Mouse (Mus musculus): Measurements from ENCODE around the gene Plbd2. TPM values are rescaled to one million over a fixed set of nuclear protein-coding genes. Genes with fewer than 3 reads are reported as not detected.

The Plbd2 gene
- polyA plus RNA-seq, 1 experiment from 2014 or later, result 22.1 TPM

DNA sequence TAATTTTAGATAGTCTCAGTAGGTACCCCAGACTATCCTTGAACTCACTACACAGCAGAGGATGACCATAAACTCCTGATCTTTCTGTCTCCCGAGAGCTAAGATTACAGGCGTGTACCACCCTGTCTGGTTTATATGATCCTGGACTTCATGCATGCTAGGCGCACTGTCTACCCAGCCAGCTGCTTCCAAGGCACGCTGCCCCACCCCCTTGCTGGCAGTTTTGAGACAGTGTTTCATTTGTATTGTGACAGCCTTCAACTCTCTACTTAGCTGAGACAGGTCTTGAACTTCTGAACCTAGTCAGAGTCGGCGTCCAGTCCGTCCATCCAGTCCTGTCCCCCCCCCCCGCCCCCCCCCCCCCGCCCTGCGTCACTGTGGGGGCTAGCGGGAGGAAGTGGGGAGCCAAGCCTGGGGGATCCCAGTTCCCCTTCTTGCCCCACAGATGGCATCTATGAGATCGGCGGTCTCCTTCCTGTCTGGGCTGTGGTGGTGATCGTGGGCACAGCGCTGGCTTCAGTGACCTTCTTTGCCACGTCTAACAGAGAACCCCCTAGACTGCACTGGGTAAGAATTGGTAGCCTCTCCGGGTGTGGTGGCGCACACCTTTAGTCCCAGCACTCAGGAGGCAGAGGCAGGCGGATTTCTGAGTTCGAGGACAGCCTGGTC is 24.0 kb upstream of the Plbd2 start:
- no peaks in the 10 kb centered on the region for H3K9me3 ChIP-seq (ENCODE audit: control insufficient read depth, low read length)
- WGBS, result 93% methylated on average over 13 of the region's 20 CpGs
- no peaks in the 10 kb centered on the region for H3K4me1 ChIP-seq (replicated peaks; ENCODE audit: control insufficient read depth, insufficient read depth, low read length)
- no peaks in the 10 kb centered on the region for H3K27me3 ChIP-seq (ENCODE audit: control insufficient read depth, insufficient read depth, low read length)
- no peaks in the 10 kb centered on the region for H3K36me3 ChIP-seq (ENCODE audit: control insufficient read depth, insufficient read depth, low read length)
- H3K9ac ChIP-seq (ENCODE audit: low read depth, low read length), result no peak overlapping the region
- DNase-seq (ENCODE audit: low spot score), result no peak
- ATAC-seq (ENCODE audit: low FRiP score), result no peak
- no peak overlapping the region for H3K27ac ChIP-seq (ENCODE audit: low read depth, low read length)
- no peak overlapping the region for H3K4me3 ChIP-seq (ENCODE audit: low read depth, low read length)
- no peak overlapping the region for H3K4me2 ChIP-seq (replicated peaks; ENCODE audit: low read depth, low read length)

DNA sequence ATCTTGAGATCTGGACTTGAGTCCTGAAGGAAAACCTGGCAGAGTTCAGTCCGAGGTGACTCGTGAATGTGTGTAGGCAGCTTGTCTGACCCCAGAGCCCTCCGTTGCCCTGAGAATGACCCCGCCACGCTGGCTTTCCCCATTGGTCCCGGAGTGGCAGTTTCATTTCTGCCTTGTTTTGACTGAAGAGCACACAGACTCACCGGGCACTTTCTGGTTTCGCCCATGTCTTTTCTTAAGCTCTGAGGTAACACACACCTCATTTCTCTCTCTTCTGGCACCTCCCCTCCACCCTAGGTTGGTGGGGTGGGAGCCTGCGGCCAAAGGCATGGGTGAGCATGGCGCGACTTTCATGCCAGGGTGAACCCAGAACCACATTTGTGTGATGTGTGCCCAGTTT is 22.9 kb upstream of the Plbd2 start:
- Histone ChIP-seq H3K27me3 (ENCODE audit: control insufficient read depth, insufficient read depth, low read length) (no peaks in the 10 kb centered on the region), H3K27ac (ENCODE audit: low read depth, low read length) (no peak overlapping the region), H3K9me3 (ENCODE audit: control insufficient read depth, low read length) (no peaks in the 10 kb centered on the region), H3K4me2 (replicated peaks; ENCODE audit: low read depth, low read length) (no peak overlapping the region), H3K4me3 (ENCODE audit: low read depth, low read length) (no peak overlapping the region), H3K4me1 (replicated peaks; ENCODE audit: control insufficient read depth, insufficient read depth, low read length) (no peaks in the 10 kb centered on the region), H3K36me3 (ENCODE audit: control insufficient read depth, insufficient read depth, low read length) (no peaks in the 10 kb centered on the region), H3K9ac (ENCODE audit: low read depth, low read length) (no peak overlapping the region)
- 69% methylated on average over 11 of the region's 11 CpGs for WGBS
- DNase-seq (ENCODE audit: low spot score) (no peak), ATAC-seq (ENCODE audit: low FRiP score) (no peak)

DNA sequence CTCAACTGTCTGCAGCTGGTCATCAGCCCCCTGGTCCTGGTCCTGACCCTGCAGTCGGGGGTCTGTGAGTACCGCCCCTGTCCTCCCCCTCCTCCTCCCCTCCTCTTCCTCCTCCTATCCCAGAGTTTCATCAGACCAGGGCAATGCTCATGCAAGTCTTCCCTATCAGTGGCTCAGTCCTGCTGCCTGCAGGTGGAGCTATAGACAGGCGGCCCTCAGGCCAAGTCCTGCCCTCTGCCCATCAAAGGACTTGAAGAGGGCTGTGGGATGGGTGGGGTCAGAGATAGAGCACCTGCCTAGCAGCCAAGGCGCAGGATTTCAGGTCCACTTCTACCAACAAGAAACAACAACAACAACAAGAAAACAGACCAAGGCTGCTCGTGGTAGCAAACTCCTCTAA is 22.3 kb upstream of the Plbd2 start:
- H3K4me1 ChIP-seq (replicated peaks; ENCODE audit: control insufficient read depth, insufficient read depth, low read length), result no peaks in the 10 kb centered on the region
- H3K4me3 ChIP-seq (ENCODE audit: low read depth, low read length), result no peak overlapping the region
- WGBS, result 33% methylated on average over 5 of the region's 5 CpGs
- no peak overlapping the region for H3K27ac ChIP-seq (ENCODE audit: low read depth, low read length)
- no peaks in the 10 kb centered on the region for H3K9me3 ChIP-seq (ENCODE audit: control insufficient read depth, low read length)
- DNase-seq (ENCODE audit: low spot score), result no peak
- H3K27me3 ChIP-seq (ENCODE audit: control insufficient read depth, insufficient read depth, low read length), result no peaks in the 10 kb centered on the region
- no peak overlapping the region for H3K9ac ChIP-seq (ENCODE audit: low read depth, low read length)
- no peaks in the 10 kb centered on the region for H3K36me3 ChIP-seq (ENCODE audit: control insufficient read depth, insufficient read depth, low read length)
- no peak for ATAC-seq (ENCODE audit: low FRiP score)
- H3K4me2 ChIP-seq (replicated peaks; ENCODE audit: low read depth, low read length), result no peak overlapping the region

DNA sequence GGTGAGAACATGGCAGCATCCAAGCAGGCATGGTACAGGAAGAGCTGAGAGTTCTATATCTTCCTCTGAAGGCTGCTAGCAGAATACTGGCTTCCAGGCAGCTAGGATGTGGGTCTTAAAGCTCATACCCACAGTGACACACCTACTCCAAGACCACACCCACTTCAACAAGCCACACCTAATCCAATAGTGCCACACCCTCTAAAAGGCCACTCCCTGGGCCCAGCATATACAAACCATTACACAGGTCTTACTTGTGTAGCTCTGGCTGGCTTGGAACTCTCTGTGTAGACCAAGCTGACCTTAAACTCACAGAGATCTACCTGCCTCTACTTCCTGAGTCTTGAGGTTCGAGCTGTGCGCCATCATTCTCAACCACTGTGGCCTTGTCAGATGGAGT is 21.3 kb upstream of the Plbd2 start:
- Histone ChIP-seq H3K4me2 (replicated peaks; ENCODE audit: low read depth, low read length) (no peak overlapping the region), H3K9ac (ENCODE audit: low read depth, low read length) (no peak overlapping the region), H3K27me3 (ENCODE audit: control insufficient read depth, insufficient read depth, low read length) (no peaks in the 10 kb centered on the region), H3K36me3 (ENCODE audit: control insufficient read depth, insufficient read depth, low read length) (no peaks in the 10 kb centered on the region), H3K4me1 (replicated peaks; ENCODE audit: control insufficient read depth, insufficient read depth, low read length) (no peaks in the 10 kb centered on the region), H3K4me3 (ENCODE audit: low read depth, low read length) (no peak overlapping the region), H3K27ac (ENCODE audit: low read depth, low read length) (no peak overlapping the region), H3K9me3 (ENCODE audit: control insufficient read depth, low read length) (no peaks in the 10 kb centered on the region)
- 94% methylated on average over 2 of the region's 2 CpGs for WGBS
- DNase-seq (ENCODE audit: low spot score), result no peak
- no peak for ATAC-seq (ENCODE audit: low FRiP score)

DNA sequence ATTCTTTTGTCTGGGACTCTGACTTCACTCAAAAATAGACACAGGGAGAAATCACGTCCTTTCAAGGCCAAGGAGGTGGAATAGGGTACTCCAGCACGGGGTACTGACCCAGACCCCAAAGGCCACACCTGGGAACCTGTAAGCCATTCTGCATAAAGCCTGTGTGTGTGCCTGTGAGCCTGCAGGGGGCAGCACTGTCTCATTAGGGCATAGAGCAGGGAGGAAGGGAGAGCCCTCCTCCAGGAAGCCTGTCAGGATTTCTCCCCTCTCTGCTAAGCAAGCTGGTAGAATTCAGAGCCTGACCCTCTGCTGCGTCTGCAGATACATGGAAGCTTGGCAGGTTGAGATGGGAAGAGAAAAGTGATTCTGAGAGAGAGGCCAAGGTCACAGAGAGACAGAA is 19.2 kb upstream of the Plbd2 start:
- no peak overlapping the region for H3K9ac ChIP-seq (ENCODE audit: low read depth, low read length)
- ATAC-seq (ENCODE audit: low FRiP score), result no peak
- H3K9me3 ChIP-seq (ENCODE audit: control insufficient read depth, low read length), result no peaks in the 10 kb centered on the region
- no peak overlapping the region for H3K4me2 ChIP-seq (replicated peaks; ENCODE audit: low read depth, low read length)
- no peak overlapping the region for H3K4me3 ChIP-seq (ENCODE audit: low read depth, low read length)
- no peaks in the 10 kb centered on the region for H3K4me1 ChIP-seq (replicated peaks; ENCODE audit: control insufficient read depth, insufficient read depth, low read length)
- DNase-seq (ENCODE audit: low spot score), result no peak
- 74% methylated on average over 3 of the region's 3 CpGs for WGBS
- H3K36me3 ChIP-seq (ENCODE audit: control insufficient read depth, insufficient read depth, low read length), result no peaks in the 10 kb centered on the region
- H3K27ac ChIP-seq (ENCODE audit: low read depth, low read length), result no peak overlapping the region
- H3K27me3 ChIP-seq (ENCODE audit: control insufficient read depth, insufficient read depth, low read length), result no peaks in the 10 kb centered on the region

DNA sequence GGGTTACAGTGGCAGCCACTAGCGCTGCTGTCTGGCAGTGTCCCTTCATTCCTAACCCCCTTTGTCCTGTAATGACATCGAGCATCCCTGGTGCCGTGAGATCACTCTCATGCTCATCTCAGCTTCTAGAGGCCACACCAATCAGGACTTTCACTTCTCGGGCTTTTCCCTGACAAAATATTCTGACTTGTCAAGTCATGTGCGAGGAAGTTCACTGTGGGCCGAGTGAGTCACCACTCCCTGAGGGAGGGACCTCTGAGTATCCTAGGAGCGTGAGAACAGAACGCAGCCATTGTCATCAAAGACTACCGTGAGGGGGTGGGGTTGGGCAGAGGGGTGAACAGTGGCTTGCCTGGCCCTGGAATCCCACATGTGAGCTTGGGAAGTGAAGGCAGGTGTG is 14.1 kb upstream of the Plbd2 start:
- ATAC-seq (ENCODE audit: low FRiP score) (no peak), DNase-seq (ENCODE audit: low spot score) (no peak)
- Histone ChIP-seq H3K4me1 (replicated peaks; ENCODE audit: control insufficient read depth, insufficient read depth, low read length) (peaks cover 5% of the 10 kb centered on the region; the same call in 1 of the 2 replicates), H3K36me3 (ENCODE audit: control insufficient read depth, insufficient read depth, low read length) (no peaks in the 10 kb centered on the region), H3K4me3 (ENCODE audit: low read depth, low read length) (no peak overlapping the region), H3K27ac (ENCODE audit: low read depth, low read length) (no peak overlapping the region), H3K27me3 (ENCODE audit: control insufficient read depth, insufficient read depth, low read length) (no peaks in the 10 kb centered on the region), H3K9ac (ENCODE audit: low read depth, low read length) (no peak overlapping the region), H3K9me3 (ENCODE audit: control insufficient read depth, low read length) (no peaks in the 10 kb centered on the region), H3K4me2 (replicated peaks; ENCODE audit: low read depth, low read length) (no peak overlapping the region)
- 47% methylated on average over 9 of the region's 9 CpGs for WGBS

DNA sequence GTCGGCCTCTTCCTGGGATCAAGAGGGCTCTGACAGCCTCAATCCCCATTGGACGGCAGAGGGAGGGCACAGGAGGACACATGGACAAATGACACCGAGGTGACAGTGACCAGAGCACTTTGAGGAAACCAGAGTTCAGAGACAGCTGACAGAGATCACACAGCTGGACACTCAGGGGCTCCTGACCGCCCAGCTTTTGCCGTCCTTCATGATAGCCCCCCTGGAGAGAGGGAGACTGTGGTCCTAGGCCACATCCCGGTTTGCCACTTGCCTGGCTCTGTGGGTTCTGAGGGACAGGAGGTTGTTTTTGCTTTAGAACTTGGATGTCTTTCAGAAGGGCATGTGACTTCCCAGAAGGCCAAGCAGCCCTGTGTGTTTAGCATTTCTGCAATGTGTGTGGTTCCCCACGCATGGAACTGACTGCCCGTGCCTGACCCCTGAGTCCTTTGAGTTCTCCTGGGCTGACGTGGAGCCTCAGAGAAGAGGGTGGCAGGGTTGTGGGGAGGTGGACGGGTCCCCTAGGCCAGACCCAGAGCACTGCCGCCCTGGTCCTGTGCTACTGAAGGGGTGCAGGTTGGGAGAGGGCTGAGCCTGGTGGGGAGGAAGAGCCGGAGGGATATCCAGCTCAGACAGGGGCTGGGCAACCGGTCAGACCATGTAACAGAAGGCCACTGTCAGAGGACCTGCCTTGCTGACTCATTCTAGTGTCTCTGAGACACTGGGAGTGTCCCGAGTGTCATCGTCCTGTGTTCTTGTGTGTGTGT is 13.0 kb upstream of the Plbd2 start:
- Histone ChIP-seq H3K27me3 (ENCODE audit: control insufficient read depth, insufficient read depth, low read length) (peaks cover 2% of the 10 kb centered on the region; the same call in 1 of the 2 replicates), H3K4me1 (replicated peaks; ENCODE audit: control insufficient read depth, insufficient read depth, low read length) (peaks cover 5% of the 10 kb centered on the region), H3K4me2 (replicated peaks; ENCODE audit: low read depth, low read length) (no peak overlapping the region), H3K36me3 (ENCODE audit: control insufficient read depth, insufficient read depth, low read length) (no peaks in the 10 kb centered on the region), H3K27ac (ENCODE audit: low read depth, low read length) (no peak overlapping the region), H3K9ac (ENCODE audit: low read depth, low read length) (no peak overlapping the region), H3K4me3 (ENCODE audit: low read depth, low read length) (no peak overlapping the region), H3K9me3 (ENCODE audit: control insufficient read depth, low read length) (no peaks in the 10 kb centered on the region)
- DNase-seq (ENCODE audit: low spot score), result no peak
- no peak for ATAC-seq (ENCODE audit: low FRiP score)
- WGBS, result 58% methylated on average over 15 of the region's 15 CpGs

DNA sequence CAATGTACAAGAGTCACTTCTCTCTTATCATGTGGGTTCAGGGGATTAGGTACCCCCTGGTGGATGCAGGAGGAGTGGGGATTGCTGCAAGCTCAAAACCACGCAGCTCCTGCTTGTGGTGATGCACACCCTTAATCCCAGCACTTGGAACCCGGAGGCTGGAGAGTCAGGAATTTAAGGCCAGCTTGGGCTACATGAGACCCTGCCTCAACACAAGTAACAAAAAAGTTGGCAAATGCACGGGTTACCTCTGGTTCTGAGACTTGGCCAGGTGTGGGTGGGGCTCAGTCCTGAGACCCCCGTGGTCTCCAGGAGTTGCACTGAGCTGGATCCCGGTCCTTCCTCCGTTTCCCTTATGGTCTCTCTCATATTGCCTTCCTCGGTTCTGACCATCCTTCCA is 12.0 kb upstream of the Plbd2 start:
- Histone ChIP-seq H3K4me3 (ENCODE audit: low read depth, low read length) (no peak overlapping the region), H3K27me3 (ENCODE audit: control insufficient read depth, insufficient read depth, low read length) (peaks cover 2% of the 10 kb centered on the region; the same call in 1 of the 2 replicates), H3K9ac (ENCODE audit: low read depth, low read length) (no peak overlapping the region), H3K27ac (ENCODE audit: low read depth, low read length) (no peak overlapping the region), H3K4me1 (replicated peaks; ENCODE audit: control insufficient read depth, insufficient read depth, low read length) (peaks cover 7% of the 10 kb centered on the region), H3K36me3 (ENCODE audit: control insufficient read depth, insufficient read depth, low read length) (no peaks in the 10 kb centered on the region), H3K9me3 (ENCODE audit: control insufficient read depth, low read length) (no peaks in the 10 kb centered on the region), H3K4me2 (replicated peaks; ENCODE audit: low read depth, low read length) (no peak overlapping the region)
- ATAC-seq (ENCODE audit: low FRiP score), result no peak
- 79% methylated on average over 7 of the region's 7 CpGs for WGBS
- no peak for DNase-seq (ENCODE audit: low spot score)

DNA sequence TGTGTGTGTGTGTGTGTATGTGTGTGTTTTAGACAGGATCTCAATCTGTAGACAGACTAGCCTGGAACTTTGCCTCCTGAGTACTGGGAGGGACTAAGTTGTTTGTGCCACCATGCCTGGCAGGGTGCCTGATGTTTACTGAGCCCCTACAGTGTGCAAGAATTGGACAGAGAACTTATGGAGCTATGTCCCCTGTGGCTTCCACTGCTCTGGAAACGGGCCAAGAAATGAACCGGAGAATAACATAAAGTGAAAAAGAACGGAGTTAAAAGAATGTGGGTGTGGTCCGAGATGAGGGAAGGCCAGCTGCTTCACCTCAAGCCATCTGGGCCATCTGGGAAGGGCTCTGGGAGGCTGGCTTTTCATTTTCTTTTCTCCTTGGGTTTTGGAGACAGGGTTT is 11.3 kb upstream of the Plbd2 start:
- DNase-seq (ENCODE audit: low spot score), result no peak
- Histone ChIP-seq H3K4me1 (replicated peaks; ENCODE audit: control insufficient read depth, insufficient read depth, low read length) (peaks cover 7% of the 10 kb centered on the region), H3K4me3 (ENCODE audit: low read depth, low read length) (no peak overlapping the region), H3K27me3 (ENCODE audit: control insufficient read depth, insufficient read depth, low read length) (peaks cover 2% of the 10 kb centered on the region; the same call in 1 of the 2 replicates), H3K27ac (ENCODE audit: low read depth, low read length) (no peak overlapping the region), H3K9me3 (ENCODE audit: control insufficient read depth, low read length) (no peaks in the 10 kb centered on the region), H3K4me2 (replicated peaks; ENCODE audit: low read depth, low read length) (no peak overlapping the region), H3K9ac (ENCODE audit: low read depth, low read length) (no peak overlapping the region), H3K36me3 (ENCODE audit: control insufficient read depth, insufficient read depth, low read length) (no peaks in the 10 kb centered on the region)
- ATAC-seq (ENCODE audit: low FRiP score), result no peak
- 43% methylated on average over 4 of the region's 4 CpGs for WGBS
